Mouse (Mus musculus) embryo, embryonic 11.5 days (tissue): ENCODE data around the gene Ptbp3.
A peak's percentile ranks its signal among the peaks of the same experiment; 100 is the strongest.

Source experiments
- DNase-seq: peaks from one replicate; pipeline ENCODE4 v3.0.0-alpha.2; 2012; ENCODE audit warnings: low read depth, low spot score

Gene Ptbp3

GRCm38 (mm10) chr4:59437990-59438854, 110.9 kb downstream of the Ptbp3 start, which contains the start of gene Susd1:
Gene Susd1, minus strand, starts transcription at chr4:59438633.
- DNase-seq: peak; percentile 30

GRCm38 (mm10) chr4:59435951-59436350, 113.2 kb downstream of the Ptbp3 start:
- no peak for DNase-seq

- no peak for DNase-seq
Measured at GRCm38 (mm10) chr4:59434039-59434438, 115.1 kb downstream of the Ptbp3 start.

- DNase-seq: no peak
Measured at GRCm38 (mm10) chr4:59429128-59429527, 120.0 kb downstream of the Ptbp3 start.

- no peak for DNase-seq
Measured at GRCm38 (mm10) chr4:59426429-59426828, 122.7 kb downstream of the Ptbp3 start.

- DNase-seq: no peak
Measured at GRCm38 (mm10) chr4:59422808-59423207, 126.4 kb downstream of the Ptbp3 start.

GRCm38 (mm10) chr4:59422025-59422783, 127.0 kb downstream of the Ptbp3 start:
- no peak for DNase-seq
